Mouse (Mus musculus): ENCODE measurements at regions not wholly inside any gene's neighbourhood (a gene's known extent, or its start where the extent isn't known, plus 50 kb on each side); places are given as distances from the start of the nearest gene placed in this dataset.
A peak's percentile ranks its signal among the peaks of the same experiment; 100 is the strongest.
"Not testable (repeated sequence)": the region's sequence is repeated elsewhere in the genome, so short reads cannot be mapped to it uniquely, and the experiment has no call there.

- no peak overlapping the region for H3K4me3 ChIP-seq (replicated peaks; ENCODE audit: extremely low read depth, low read depth, low read length)
- DNase-seq, result no peak
- 4% methylated on average over 3 of the region's 3 CpGs for WGBS
- no peaks in the 10 kb centered on the region for H3K4me1 ChIP-seq (ENCODE audit: control insufficient read depth, insufficient read depth, low read length)
- TF ChIP-seq CTCF (IDR thresholded peaks at IDR 0.05; ENCODE audit: insufficient read depth, low read length), result peak; percentile 37; the same call in 1 of the 2 replicates
- TF ChIP-seq POLR2A (IDR thresholded peaks at IDR 0.05; ENCODE audit: borderline replicate concordance, extremely low read depth, low read depth, low read length), result no peak
These were observed 141.8 kb upstream of the Lama2 start for GRCm38 (mm10) chr10:27761402-27761801.

- 40% methylated on average over 1 of the region's 1 CpGs for WGBS
- TF ChIP-seq POLR2A (IDR thresholded peaks at IDR 0.05; ENCODE audit: borderline replicate concordance, extremely low read depth, low read depth, low read length) (no peak), CTCF (IDR thresholded peaks at IDR 0.05; ENCODE audit: insufficient read depth, low read length) (no peak)
- no peak for DNase-seq
- H3K4me3 ChIP-seq (replicated peaks; ENCODE audit: extremely low read depth, low read depth, low read length), result no peak overlapping the region
- no peaks in the 10 kb centered on the region for H3K4me1 ChIP-seq (ENCODE audit: control insufficient read depth, insufficient read depth, low read length)
These were observed 182.8 kb upstream of the Lama2 start for GRCm38 (mm10) chr10:27802368-27802767.

- WGBS, result 46% methylated on average over 2 of the region's 2 CpGs
- H3K4me1 ChIP-seq (ENCODE audit: control insufficient read depth, insufficient read depth, low read length), result no peaks in the 10 kb centered on the region
- TF ChIP-seq CTCF (IDR thresholded peaks at IDR 0.05; ENCODE audit: insufficient read depth, low read length) (no peak), POLR2A (IDR thresholded peaks at IDR 0.05; ENCODE audit: borderline replicate concordance, extremely low read depth, low read depth, low read length) (no peak)
- DNase-seq, result no peak
- H3K4me3 ChIP-seq (replicated peaks; ENCODE audit: extremely low read depth, low read depth, low read length), result no peak overlapping the region
These were observed 190.0 kb upstream of the Lama2 start for GRCm38 (mm10) chr10:27809539-27809938.

GRCm38 (mm10) chr10:27825671-27826070 is 206.1 kb upstream of the Lama2 start:
- H3K4me1 ChIP-seq (ENCODE audit: control insufficient read depth, insufficient read depth, low read length); DNase-seq; H3K4me3 ChIP-seq (replicated peaks; ENCODE audit: extremely low read depth, low read depth, low read length): not testable (repeated sequence)
- WGBS, result 94% methylated on average over 9 of the region's 9 CpGs

- no peak for DNase-seq
- WGBS, result 80% methylated on average over 1 of the region's 1 CpGs
- TF ChIP-seq CTCF (IDR thresholded peaks at IDR 0.05; ENCODE audit: insufficient read depth, low read length), result no peak
- no peak for TF ChIP-seq POLR2A (IDR thresholded peaks at IDR 0.05; ENCODE audit: borderline replicate concordance, extremely low read depth, low read depth, low read length)
- Histone ChIP-seq H3K4me3 (replicated peaks; ENCODE audit: extremely low read depth, low read depth, low read length) (no peak overlapping the region), H3K4me1 (ENCODE audit: control insufficient read depth, insufficient read depth, low read length) (no peaks in the 10 kb centered on the region)
These were observed 208.8 kb upstream of the Lama2 start for GRCm38 (mm10) chr10:27828346-27828745.

- no peak for TF ChIP-seq POLR2A (IDR thresholded peaks at IDR 0.05; ENCODE audit: borderline replicate concordance, extremely low read depth, low read depth, low read length)
- no peak for TF ChIP-seq CTCF (IDR thresholded peaks at IDR 0.05; ENCODE audit: insufficient read depth, low read length)
- WGBS, result 83% methylated on average over 1 of the region's 1 CpGs
- Histone ChIP-seq H3K4me3 (replicated peaks; ENCODE audit: extremely low read depth, low read depth, low read length) (no peak overlapping the region), H3K4me1 (ENCODE audit: control insufficient read depth, insufficient read depth, low read length) (no peaks in the 10 kb centered on the region)
- DNase-seq, result no peak
These were observed 219.1 kb upstream of the Lama2 start for GRCm38 (mm10) chr10:27838666-27839065.

- TF ChIP-seq POLR2A (IDR thresholded peaks at IDR 0.05; ENCODE audit: borderline replicate concordance, extremely low read depth, low read depth, low read length) (no peak), CTCF (IDR thresholded peaks at IDR 0.05; ENCODE audit: insufficient read depth, low read length) (no peak)
- WGBS, result 63% methylated on average over 5 of the region's 5 CpGs
- Histone ChIP-seq H3K4me3 (replicated peaks; ENCODE audit: extremely low read depth, low read depth, low read length) (no peak overlapping the region), H3K4me1 (ENCODE audit: control insufficient read depth, insufficient read depth, low read length) (no peaks in the 10 kb centered on the region)
- no peak for DNase-seq
These were observed 221.6 kb upstream of the Lama2 start for GRCm38 (mm10) chr10:27841042-27841709.

GRCm38 (mm10) chr10:27843010-27843409 is 223.5 kb upstream of the Lama2 start:
- H3K4me3 ChIP-seq (replicated peaks; ENCODE audit: extremely low read depth, low read depth, low read length), result no peak overlapping the region
- DNase-seq, result no peak
- TF ChIP-seq POLR2A (IDR thresholded peaks at IDR 0.05; ENCODE audit: borderline replicate concordance, extremely low read depth, low read depth, low read length), result no peak
- TF ChIP-seq CTCF (IDR thresholded peaks at IDR 0.05; ENCODE audit: insufficient read depth, low read length), result no peak
- H3K4me1 ChIP-seq (ENCODE audit: control insufficient read depth, insufficient read depth, low read length), result no peaks in the 10 kb centered on the region
- WGBS, result 71% methylated on average over 2 of the region's 2 CpGs

- no peak for DNase-seq
- WGBS, result 61% methylated on average over 2 of the region's 2 CpGs
- H3K4me1 ChIP-seq (ENCODE audit: control insufficient read depth, insufficient read depth, low read length), result no peaks in the 10 kb centered on the region
- TF ChIP-seq CTCF (IDR thresholded peaks at IDR 0.05; ENCODE audit: insufficient read depth, low read length) (no peak), POLR2A (IDR thresholded peaks at IDR 0.05; ENCODE audit: borderline replicate concordance, extremely low read depth, low read depth, low read length) (no peak)
- H3K4me3 ChIP-seq (replicated peaks; ENCODE audit: extremely low read depth, low read depth, low read length), result no peak overlapping the region
These were observed 211.0 kb upstream of the Ptprk start for GRCm38 (mm10) chr10:27863625-27864024.

- 77% methylated on average over 1 of the region's 1 CpGs for WGBS
- Histone ChIP-seq H3K4me3 (replicated peaks; ENCODE audit: extremely low read depth, low read depth, low read length) (no peak overlapping the region), H3K4me1 (ENCODE audit: control insufficient read depth, insufficient read depth, low read length) (no peaks in the 10 kb centered on the region)
- no peak for DNase-seq
- TF ChIP-seq CTCF (IDR thresholded peaks at IDR 0.05; ENCODE audit: insufficient read depth, low read length) (no peak), POLR2A (IDR thresholded peaks at IDR 0.05; ENCODE audit: borderline replicate concordance, extremely low read depth, low read depth, low read length) (no peak)
These were observed 193.8 kb upstream of the Ptprk start for GRCm38 (mm10) chr10:27880867-27881266.

Data from lung, adult 2 months (tissue).